Mouse (Mus musculus) midbrain, embryonic 14.5 days (tissue): ENCODE measurements around the gene Hmcn2. TPM values are rescaled to one million over a fixed set of nuclear protein-coding genes. Genes with fewer than 3 reads are reported as not detected.

Source experiments
- ATAC-seq: fragments of 200-750 bp; cut with Nextera tagmentation; 2 replicates; pipeline ENCODE4 v1.8.0; 2017; ENCODE audit warnings: moderate number of reproducible peaks, moderate library complexity; ENCODE audit not compliant: low FRiP score, low TSS enrichment
- DNase-seq: peaks from one replicate; pipeline ENCODE4 v3.0.0-alpha.2; 2015
- H3K27ac ChIP-seq: fragments of 300-500 bp; sonication (generic); replicated peaks from 2 replicates; pipeline ENCODE4 v1.5.1; 2014; ENCODE audit warnings: mild to moderate bottlenecking, low read depth, low read length, moderate library complexity
- H3K27me3 ChIP-seq: fragments of 300-500 bp; sonication (generic); 2 replicates; pipeline ENCODE4 v1.6.1; 2014; ENCODE audit warnings: low read length, control low read depth, mixed read lengths; ENCODE audit not compliant: control insufficient read depth, insufficient read depth
- H3K36me3 ChIP-seq: fragments of 300-500 bp; sonication (generic); 2 replicates; pipeline ENCODE4 v1.6.1; 2014; ENCODE audit warnings: low read length, control low read depth; ENCODE audit not compliant: control insufficient read depth, insufficient read depth
- H3K4me1 ChIP-seq: fragments of 300-500 bp; sonication (generic); 2 replicates; pipeline ENCODE4 v1.6.1; 2014; ENCODE audit warnings: mild to moderate bottlenecking, antibody characterized with exemption, low read length, control low read depth; ENCODE audit not compliant: control insufficient read depth, insufficient read depth
- H3K4me2 ChIP-seq: fragments of 300-500 bp; sonication (generic); 2 replicates; pipeline ENCODE4 v1.6.1; 2014; ENCODE audit warnings: mild to moderate bottlenecking, low read length, moderate library complexity
- H3K4me3 ChIP-seq: fragments of 300-500 bp; sonication (generic); replicated peaks from 2 replicates; pipeline ENCODE4 v1.5.1; 2014; ENCODE audit warnings: low read depth, low read length
- H3K9ac ChIP-seq: fragments of 300-500 bp; sonication (generic); replicated peaks from 2 replicates; pipeline ENCODE4 v1.6.1; 2014; ENCODE audit warnings: mild to moderate bottlenecking, low read length, moderate library complexity
- H3K9me3 ChIP-seq: fragments of 300-500 bp; sonication (generic); 2 replicates; pipeline ENCODE4 v1.6.1; 2016; ENCODE audit warnings: low read length, control low read depth, mixed read lengths; ENCODE audit not compliant: control insufficient read depth
- WGBS: fragments of 180-500 bp; shearing (Covaris S2); extraction: QIAGEN DNeasy Blood & Tissue Kit; methylation state at CpG from one replicate; pipeline ENCODE4 v1.1.7; 2014; 5-methylcytosine and 5-hydroxymethylcytosine counted together
- polyA plus RNA-seq: library from polyadenylated mRNA; unstranded; fragments of >200 nt; fragmentation: Nextera tagmentation; extraction: Ambion mirVana; gene quantifications from 2 replicates; pipeline ENCODE4 v1.2.1, GENCODE M21; 2014

Hmcn2 gene
- polyA plus RNA-seq, 1 experiment from 2014 or later, result 0.08 TPM

GRCm38 (mm10) chr2:31382952-31383351 lies 68.7 kb downstream of the Hmcn2 start:
- DNase-seq (peak; percentile 41), ATAC-seq (no peak)
- Histone ChIP-seq H3K4me3 (no peak overlapping the region), H3K9me3 (no peaks in the 10 kb centered on the region), H3K4me2 (no peak overlapping the region), H3K4me1 (no peaks in the 10 kb centered on the region), H3K9ac (no peak overlapping the region), H3K27me3 (no peaks in the 10 kb centered on the region), H3K27ac (no peak overlapping the region), H3K36me3 (no peaks in the 10 kb centered on the region)
- 30% methylated on average over 4 of the region's 4 CpGs for WGBS

- no peaks in the 10 kb centered on the region for H3K27me3 ChIP-seq
- no peak overlapping the region for H3K4me2 ChIP-seq
- DNase-seq, result no peak
- no peak for ATAC-seq
- WGBS, result 72% methylated on average over 10 of the region's 10 CpGs
- H3K9ac ChIP-seq, result no peak overlapping the region
- no peak overlapping the region for H3K27ac ChIP-seq
- H3K4me1 ChIP-seq, result no peaks in the 10 kb centered on the region
- H3K36me3 ChIP-seq, result no peaks in the 10 kb centered on the region
- no peak overlapping the region for H3K4me3 ChIP-seq
- no peaks in the 10 kb centered on the region for H3K9me3 ChIP-seq
These were observed 102.8 kb downstream of the Hmcn2 start for GRCm38 (mm10) chr2:31416968-31417367.

- Histone ChIP-seq H3K4me3 (no peak overlapping the region), H3K9me3 (no peaks in the 10 kb centered on the region), H3K4me1 (no peaks in the 10 kb centered on the region), H3K27ac (no peak overlapping the region), H3K9ac (no peak overlapping the region), H3K27me3 (no peaks in the 10 kb centered on the region), H3K4me2 (no peak overlapping the region), H3K36me3 (no peaks in the 10 kb centered on the region)
- no peak for DNase-seq
- ATAC-seq, result no peak
- 69% methylated on average over 5 of the region's 5 CpGs for WGBS
These were observed 103.8 kb downstream of the Hmcn2 start for GRCm38 (mm10) chr2:31418021-31418420.

GRCm38 (mm10) chr2:31418571-31418970 lies 104.4 kb downstream of the Hmcn2 start:
- ATAC-seq (peak; percentile 57; the same call in 1 of the 2 replicates), DNase-seq (peak; percentile 40)
- Histone ChIP-seq H3K4me1 (no peaks in the 10 kb centered on the region), H3K9me3 (no peaks in the 10 kb centered on the region), H3K4me2 (no peak overlapping the region), H3K36me3 (no peaks in the 10 kb centered on the region), H3K27me3 (no peaks in the 10 kb centered on the region), H3K4me3 (no peak overlapping the region), H3K9ac (no peak overlapping the region), H3K27ac (no peak overlapping the region)
- 8% methylated on average over 8 of the region's 8 CpGs for WGBS

GRCm38 (mm10) chr2:31420914-31421313 lies 106.7 kb downstream of the Hmcn2 start:
- ATAC-seq (no peak), DNase-seq (peak; percentile 15)
- Histone ChIP-seq H3K4me1 (no peaks in the 10 kb centered on the region), H3K9ac (no peak overlapping the region), H3K27me3 (no peaks in the 10 kb centered on the region), H3K9me3 (no peaks in the 10 kb centered on the region), H3K36me3 (no peaks in the 10 kb centered on the region), H3K27ac (no peak overlapping the region), H3K4me3 (no peak overlapping the region), H3K4me2 (no peak overlapping the region)
- WGBS, result 79% methylated on average over 6 of the region's 6 CpGs

- H3K4me2 ChIP-seq, result no peak overlapping the region
- 66% methylated on average over 6 of the region's 6 CpGs for WGBS
These were observed 108.4 kb downstream of the Hmcn2 start for GRCm38 (mm10) chr2:31422576-31422975.

GRCm38 (mm10) chr2:31431477-31431876 lies 117.3 kb downstream of the Hmcn2 start:
- Histone ChIP-seq H3K4me1 (no peaks in the 10 kb centered on the region), H3K4me2 (no peak overlapping the region), H3K27ac (no peak overlapping the region), H3K36me3 (no peaks in the 10 kb centered on the region), H3K27me3 (no peaks in the 10 kb centered on the region), H3K4me3 (no peak overlapping the region), H3K9ac (no peak overlapping the region), H3K9me3 (no peaks in the 10 kb centered on the region)
- ATAC-seq (no peak), DNase-seq (peak; percentile 17)
- 84% methylated on average over 5 of the region's 5 CpGs for WGBS

More at GRCm38 (mm10) chr2:31422576-31422975, 108.4 kb downstream of the Hmcn2 start:
- H3K36me3 ChIP-seq, result no peaks in the 10 kb centered on the region
- H3K27me3 ChIP-seq, result no peaks in the 10 kb centered on the region
- no peaks in the 10 kb centered on the region for H3K4me1 ChIP-seq
- DNase-seq (no peak), ATAC-seq (no peak)
- no peak overlapping the region for H3K27ac ChIP-seq
- no peaks in the 10 kb centered on the region for H3K9me3 ChIP-seq
- H3K4me3 ChIP-seq, result no peak overlapping the region
- no peak overlapping the region for H3K9ac ChIP-seq

GRCm38 (mm10) chr2:31434746-31435145 lies 120.5 kb downstream of the Hmcn2 start:
- 83% methylated on average over 10 of the region's 10 CpGs for WGBS
- ATAC-seq, result no peak

GRCm38 (mm10) chr2:31435567-31435966 lies 121.4 kb downstream of the Hmcn2 start:
- Histone ChIP-seq H3K9me3 (no peaks in the 10 kb centered on the region), H3K9ac (no peak overlapping the region), H3K4me2 (no peak overlapping the region), H3K4me1 (no peaks in the 10 kb centered on the region), H3K4me3 (no peak overlapping the region), H3K27ac (no peak overlapping the region), H3K27me3 (no peaks in the 10 kb centered on the region), H3K36me3 (no peaks in the 10 kb centered on the region)
- peak; percentile 52 for DNase-seq
- 30% methylated on average over 6 of the region's 6 CpGs for WGBS
- ATAC-seq, result no peak

More at GRCm38 (mm10) chr2:31434746-31435145, 120.5 kb downstream of the Hmcn2 start:
- Histone ChIP-seq H3K9ac (no peak overlapping the region), H3K27ac (no peak overlapping the region), H3K4me2 (no peak overlapping the region), H3K4me3 (no peak overlapping the region), H3K27me3 (no peaks in the 10 kb centered on the region), H3K4me1 (no peaks in the 10 kb centered on the region), H3K9me3 (no peaks in the 10 kb centered on the region), H3K36me3 (no peaks in the 10 kb centered on the region)
- DNase-seq, result no peak
